Mouse (Mus musculus): ENCODE results near the gene Shh.
A peak's percentile ranks its signal among the peaks of the same experiment; 100 is the strongest.

The Shh gene

GRCm38 (mm10) chr5:28459456-28460225, 7.4 kb downstream of the Shh start:
- DNase-seq (ENCODE audit: low spot score in 2 of 2): no peak

- no peak for DNase-seq (ENCODE audit: low spot score in 2 of 2)
These were observed 8.2 kb downstream of the Shh start for GRCm38 (mm10) chr5:28458821-28459240.

- peak in 1 of 2 experiments; percentile 11 for DNase-seq (ENCODE audit: low spot score in 2 of 2)
These were observed 9.0 kb downstream of the Shh start for GRCm38 (mm10) chr5:28457921-28458641.

GRCm38 (mm10) chr5:28456366-28456765, 10.7 kb downstream of the Shh start:
- peak in 1 of 2 experiments; percentile 1 for DNase-seq (ENCODE audit: low spot score in 2 of 2)

- DNase-seq (ENCODE audit: low spot score in 2 of 2): peak in 1 of 2 experiments; percentile 1
These were observed 11.3 kb downstream of the Shh start for GRCm38 (mm10) chr5:28455721-28456120.

- peak in 1 of 2 experiments; percentile 2 for DNase-seq (ENCODE audit: low spot score in 2 of 2)
These were observed 12.5 kb downstream of the Shh start for GRCm38 (mm10) chr5:28454546-28454945.

- no peak for DNase-seq (ENCODE audit: low spot score in 2 of 2)
These were observed 13.5 kb downstream of the Shh start for GRCm38 (mm10) chr5:28453523-28453922.

GRCm38 (mm10) chr5:28453086-28453485, 14.0 kb downstream of the Shh start:
- DNase-seq (ENCODE audit: low spot score in 2 of 2): peak in 1 of 2 experiments; percentile 2

GRCm38 (mm10) chr5:28451053-28451638, 15.9 kb downstream of the Shh start:
- DNase-seq (ENCODE audit: low spot score in 2 of 2): peak; percentile 69 to 90

GRCm38 (mm10) chr5:28450126-28450890, 16.7 kb downstream of the Shh start:
- DNase-seq (ENCODE audit: low spot score in 2 of 2): no peak

- no peak for DNase-seq (ENCODE audit: low spot score in 2 of 2)
These were observed 41.1 kb downstream of the Shh start for GRCm38 (mm10) chr5:28425926-28426325.

GRCm38 (mm10) chr5:28423781-28424180, 43.3 kb downstream of the Shh start:
- DNase-seq (ENCODE audit: low spot score in 2 of 2): no peak

GRCm38 (mm10) chr5:28419640-28420265, 47.3 kb downstream of the Shh start:
- no peak for DNase-seq (ENCODE audit: low spot score in 2 of 2)

GRCm38 (mm10) chr5:28418734-28419133, 48.3 kb downstream of the Shh start:
- DNase-seq (ENCODE audit: low spot score in 2 of 2): no peak

- DNase-seq (ENCODE audit: low spot score in 2 of 2): no peak
These were observed 51.0 kb downstream of the Shh start for GRCm38 (mm10) chr5:28416029-28416428.

- DNase-seq (ENCODE audit: low spot score in 2 of 2): no peak
These were observed 53.0 kb downstream of the Shh start for GRCm38 (mm10) chr5:28414076-28414475.

GRCm38 (mm10) chr5:28413533-28413932, 53.5 kb downstream of the Shh start:
- DNase-seq (ENCODE audit: low spot score in 2 of 2): no peak

GRCm38 (mm10) chr5:28412006-28412685, 54.9 kb downstream of the Shh start:
- DNase-seq (ENCODE audit: low spot score in 2 of 2): no peak

Data from frontal cortex, postnatal 14 days (tissue).